Mouse (Mus musculus) G1E-ER4 (cell line): Measurements from ENCODE around the gene Clpx. TPM values are rescaled to one million over a fixed set of nuclear protein-coding genes. Genes with fewer than 3 reads are reported as not detected.

Experiments used
- GATA1 ChIP-seq: IDR thresholded peaks from one replicate; pipeline ENCODE4 v1.8.0; 2012; ENCODE audit warnings: low read length, inconsistent platforms
- polyA plus RNA-seq: library from polyadenylated mRNA; stranded (reverse); fragments of >175 nt; gene quantifications from 2 replicates; pipeline ENCODE4 v1.2.3, GENCODE M21; 2012

Gene Clpx
- polyA plus RNA-seq, result 19.2 and 25.8 TPM in 2 replicates

- TF ChIP-seq GATA1, result no peak
These were observed at the start of gene Clpx for GRCm38 (mm10) chr9:65293973-65294715. TSS of gene Clpx (plus strand) at chr9:65294260.

- TF ChIP-seq GATA1, result no peak
These were observed 46.3 kb upstream of the Clpx start for GRCm38 (mm10) chr9:65247502-65248376.

- no peak for TF ChIP-seq GATA1
These were observed 45.7 kb upstream of the Clpx start for GRCm38 (mm10) chr9:65248377-65248690.

GRCm38 (mm10) chr9:65252026-65252425 is 42.0 kb upstream of the Clpx start:
- no peak for TF ChIP-seq GATA1

- no peak for TF ChIP-seq GATA1
These were observed 38.0 kb upstream of the Clpx start for GRCm38 (mm10) chr9:65255906-65256600.

- no peak for TF ChIP-seq GATA1
These were observed 36.7 kb upstream of the Clpx start for GRCm38 (mm10) chr9:65257218-65257910.

GRCm38 (mm10) chr9:65259366-65259765 is 34.7 kb upstream of the Clpx start:
- TF ChIP-seq GATA1, result no peak

- no peak for TF ChIP-seq GATA1
These were observed 32.3 kb upstream of the Clpx start for GRCm38 (mm10) chr9:65261591-65262230.

GRCm38 (mm10) chr9:65262641-65263120 is 31.4 kb upstream of the Clpx start:
- no peak for TF ChIP-seq GATA1

- no peak for TF ChIP-seq GATA1
These were observed 29.1 kb upstream of the Clpx start, which contains the start of gene Cilp for GRCm38 (mm10) chr9:65264959-65265358. TSS of gene Cilp (plus strand) at chr9:65265180.

- no peak for TF ChIP-seq GATA1
These were observed 26.1 kb upstream of the Clpx start for GRCm38 (mm10) chr9:65267742-65268515.

GRCm38 (mm10) chr9:65273048-65273809 is 20.8 kb upstream of the Clpx start:
- no peak for TF ChIP-seq GATA1

GRCm38 (mm10) chr9:65273873-65274272 is 20.2 kb upstream of the Clpx start:
- TF ChIP-seq GATA1, result no peak
